Mouse (Mus musculus) hindbrain, postnatal 0 days (tissue): ENCODE measurements around the gene Gm20708. TPM values are rescaled to one million over a fixed set of nuclear protein-coding genes. Genes with fewer than 3 reads are reported as not detected.

Experiments used
- ATAC-seq: fragments of 200-750 bp; cut with Nextera tagmentation; 2 replicates; pipeline ENCODE4 v1.8.0; 2017; ENCODE audit warnings: mild to moderate bottlenecking, moderate TSS enrichment, moderate library complexity
- DNase-seq: peaks from one replicate; pipeline ENCODE4 v3.0.0-alpha.2; 2015; ENCODE audit warnings: low spot score
- H3K27ac ChIP-seq: fragments of 300-500 bp; sonication (generic); 2 replicates; pipeline ENCODE4 v1.5.1; 2014; ENCODE audit warnings: mild to moderate bottlenecking
- H3K27me3 ChIP-seq: fragments of 300-500 bp; sonication (generic); 2 replicates; pipeline ENCODE4 v1.6.1; 2014; ENCODE audit warnings: low read length, mixed read lengths; ENCODE audit not compliant: insufficient read depth
- H3K36me3 ChIP-seq: fragments of 300-500 bp; sonication (generic); 2 replicates; pipeline ENCODE4 v1.6.1; 2014; ENCODE audit warnings: low read length, mixed read lengths; ENCODE audit not compliant: insufficient read depth
- H3K4me1 ChIP-seq: fragments of 300-500 bp; sonication (generic); 2 replicates; pipeline ENCODE4 v1.6.1; 2014; ENCODE audit warnings: antibody characterized with exemption, low read length, mixed read lengths; ENCODE audit not compliant: insufficient read depth
- H3K4me2 ChIP-seq: fragments of 300-500 bp; sonication (generic); 2 replicates; pipeline ENCODE4 v1.6.1; 2014; ENCODE audit warnings: low read depth, mild to moderate bottlenecking, low read length, moderate library complexity, mixed read lengths
- H3K4me3 ChIP-seq: fragments of 300-500 bp; sonication (generic); 2 replicates; pipeline ENCODE4 v1.5.1; 2014; ENCODE audit warnings: low read length
- H3K9ac ChIP-seq: fragments of 300-500 bp; sonication (generic); replicated peaks from 2 replicates; pipeline ENCODE4 v1.6.1; 2014; ENCODE audit warnings: mild to moderate bottlenecking, low read length, moderate library complexity, mixed read lengths
- H3K9me3 ChIP-seq: fragments of 300-500 bp; sonication (generic); 2 replicates; pipeline ENCODE4 v1.6.1; 2016; ENCODE audit warnings: low read length, mixed read lengths
- CTCF ChIP-seq: IDR thresholded peaks from 2 replicates; pipeline ENCODE4 v1.5.1; 2016; ENCODE audit warnings: antibody characterized with exemption, control low read depth, low read depth
- WGBS: fragments of 180-500 bp; shearing (Covaris S2); extraction: QIAGEN DNeasy Blood & Tissue Kit; methylation state at CpG from one replicate; pipeline ENCODE4 v1.1.7; 2014; 5-methylcytosine and 5-hydroxymethylcytosine counted together
- polyA plus RNA-seq: library from polyadenylated mRNA; unstranded; fragments of >200 nt; fragmentation: Nextera tagmentation; extraction: Ambion mirVana; gene quantifications from 2 replicates; pipeline ENCODE4 v1.2.1, GENCODE M21; 2015
- total RNA-seq: library from RNA; depleted of rRNA; stranded (reverse); fragments of >200 nt; gene quantifications from 2 replicates; pipeline ENCODE4 v1.2.3, GENCODE M21; 2014

The Gm20708 gene
- total and polyA plus RNA-seq, 2 experiments from 2014 or later: 1.4 TPM; not detected in 1

DNA sequence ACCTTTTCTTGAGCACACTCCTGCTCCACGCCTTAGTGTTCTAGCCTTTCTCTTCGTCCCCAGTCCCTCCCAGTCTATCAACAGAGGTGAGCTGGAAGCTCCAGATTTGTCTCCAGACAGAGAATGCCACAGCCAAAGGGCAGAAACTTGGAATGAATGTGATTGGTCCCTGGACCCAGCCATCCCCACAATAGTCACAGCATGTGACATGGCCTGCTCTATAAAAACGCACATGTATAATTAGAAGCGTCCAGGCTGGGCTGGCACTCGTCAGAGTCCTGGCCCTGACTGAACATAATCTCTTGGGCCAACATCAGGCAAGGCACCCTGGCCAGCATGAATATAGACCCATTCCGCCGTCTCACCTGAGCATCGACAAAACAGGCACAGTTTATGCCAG is 9.6 kb downstream of the Gm20708 start:
- no peak for ATAC-seq
- Histone ChIP-seq H3K27me3 (no peaks in the 10 kb centered on the region), H3K4me2 (no peak overlapping the region), H3K36me3 (no peaks in the 10 kb centered on the region), H3K27ac (no peak overlapping the region), H3K4me1 (0 out of 2 replicates have a peak, but pooled peaks cover 3% of the 10 kb centered on the region), H3K4me3 (no peak overlapping the region), H3K9me3 (no peaks in the 10 kb centered on the region), H3K9ac (no peak overlapping the region)
- no peak for TF ChIP-seq CTCF
- DNase-seq: no peak
- WGBS: 49% methylated on average over 8 of the region's 8 CpGs

DNA sequence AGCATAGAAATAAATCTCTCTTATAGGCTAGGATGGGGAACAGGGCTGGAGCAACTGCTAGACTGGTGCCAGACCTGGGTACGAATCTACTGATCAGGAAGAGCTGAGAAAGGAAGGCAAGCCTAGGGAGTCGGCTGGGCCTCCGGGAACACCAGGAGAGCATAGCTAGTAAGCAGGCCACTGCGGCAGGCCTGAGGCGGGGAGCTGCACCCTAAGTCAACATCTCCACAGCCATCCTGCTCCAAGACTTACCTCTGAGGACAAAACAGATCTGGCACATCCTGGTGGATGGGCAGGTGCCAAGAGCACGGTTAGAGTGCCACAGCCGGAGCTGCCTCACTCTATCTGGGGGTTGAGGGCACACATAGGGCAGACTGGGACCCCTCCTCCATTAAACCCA is 10.7 kb downstream of the Gm20708 start:
- TF ChIP-seq CTCF: no peak
- Histone ChIP-seq H3K4me1 (0 out of 2 replicates have a peak, but pooled peaks cover 5% of the 10 kb centered on the region), H3K27me3 (no peaks in the 10 kb centered on the region), H3K36me3 (no peaks in the 10 kb centered on the region), H3K9ac (no peak overlapping the region), H3K9me3 (no peaks in the 10 kb centered on the region), H3K27ac (no peak overlapping the region), H3K4me3 (no peak overlapping the region), H3K4me2 (no peak overlapping the region)
- no peak for ATAC-seq
- WGBS: 93% methylated on average over 7 of the region's 7 CpGs
- no peak for DNase-seq

DNA sequence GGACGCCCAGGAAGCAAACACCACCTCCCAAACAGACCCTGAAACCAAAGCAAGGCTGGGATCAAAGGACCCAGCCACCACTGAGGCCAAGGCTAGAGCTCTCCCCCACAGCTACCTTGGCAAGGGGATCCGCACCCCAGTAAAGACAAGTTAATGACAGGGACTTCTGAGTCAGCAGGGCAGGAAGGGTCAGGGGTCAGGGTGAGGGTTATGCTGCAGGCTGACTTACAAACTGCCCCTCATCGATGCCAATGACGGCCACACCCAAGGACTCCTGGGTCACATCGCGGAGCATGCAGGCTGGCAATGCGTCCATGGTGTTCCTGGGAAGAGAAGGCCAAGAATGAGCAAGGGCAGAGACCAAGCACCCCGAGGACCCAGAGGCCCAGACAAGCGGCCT is 12.4 kb downstream of the Gm20708 start:
- Histone ChIP-seq H3K4me2 (no peak overlapping the region), H3K4me3 (no peak overlapping the region), H3K27ac (no peak overlapping the region), H3K9ac (no peak overlapping the region), H3K9me3 (no peaks in the 10 kb centered on the region), H3K4me1 (peaks cover 9% of the 10 kb centered on the region; the same call in 1 of the 2 replicates), H3K27me3 (no peaks in the 10 kb centered on the region), H3K36me3 (no peaks in the 10 kb centered on the region)
- no peak for DNase-seq
- no peak for ATAC-seq
- TF ChIP-seq CTCF: no peak
- WGBS: 90% methylated on average over 9 of the region's 9 CpGs

DNA sequence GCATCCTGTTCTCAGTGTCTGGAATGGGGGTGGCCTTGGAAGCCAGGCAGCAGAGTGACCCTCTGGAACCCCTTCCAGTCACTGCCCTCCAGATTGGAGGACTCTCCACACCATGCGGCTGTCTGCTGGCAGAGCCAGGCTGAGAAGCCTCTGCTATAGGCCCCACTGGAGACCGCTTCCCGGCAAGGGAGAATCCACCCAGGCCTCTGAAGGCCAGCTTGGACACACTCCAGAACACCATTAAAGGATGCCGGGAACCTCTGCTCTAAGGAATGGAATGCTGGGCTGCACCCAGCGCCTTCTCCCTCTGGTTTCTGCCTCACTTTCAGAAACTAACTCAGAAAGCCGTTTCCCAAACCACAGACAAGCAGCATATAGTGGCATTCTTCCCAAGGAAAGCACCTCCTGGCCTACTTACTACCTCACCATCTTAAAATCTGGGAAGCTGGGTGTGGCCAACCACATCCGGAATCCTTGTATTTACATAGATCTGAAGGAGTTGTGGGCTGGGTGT is 13.3 kb downstream of the Gm20708 start:
- Histone ChIP-seq H3K9me3 (no peaks in the 10 kb centered on the region), H3K4me3 (no peak overlapping the region), H3K36me3 (no peaks in the 10 kb centered on the region), H3K4me1 (peaks cover 9% of the 10 kb centered on the region; the same call in 1 of the 2 replicates), H3K4me2 (no peak overlapping the region), H3K27me3 (no peaks in the 10 kb centered on the region), H3K27ac (no peak overlapping the region), H3K9ac (no peak overlapping the region)
- WGBS: 56% methylated on average over 7 of the region's 7 CpGs
- TF ChIP-seq CTCF: no peak
- DNase-seq (no peak), ATAC-seq (no peak)

DNA sequence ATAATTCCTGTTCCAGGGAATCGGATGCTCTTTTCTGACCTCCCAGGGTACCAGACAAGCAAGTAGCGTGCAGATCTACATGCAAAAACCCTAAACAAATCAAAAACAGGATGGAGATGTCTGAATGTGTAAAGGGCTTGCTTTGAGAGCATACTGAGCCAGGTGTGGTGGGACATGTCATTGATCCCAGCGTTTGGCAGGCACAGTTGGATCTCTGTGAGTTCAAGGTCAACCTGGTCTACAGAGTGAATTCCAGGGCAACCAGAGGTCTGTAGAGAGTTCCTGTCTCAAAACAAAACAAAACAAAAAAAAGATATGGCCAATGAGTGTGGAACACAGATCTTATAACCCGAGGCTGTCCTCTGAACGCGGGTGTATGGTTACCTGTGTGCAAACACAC is 13.9 kb downstream of the Gm20708 start:
- no peak for TF ChIP-seq CTCF
- ATAC-seq (no peak), DNase-seq (no peak)
- H3K27me3 ChIP-seq: no peaks in the 10 kb centered on the region
- no peak overlapping the region for H3K27ac ChIP-seq
- no peak overlapping the region for H3K9ac ChIP-seq
- no peaks in the 10 kb centered on the region for H3K36me3 ChIP-seq
- no peak overlapping the region for H3K4me2 ChIP-seq
- H3K9me3 ChIP-seq: no peaks in the 10 kb centered on the region
- H3K4me1 ChIP-seq: peaks cover 9% of the 10 kb centered on the region; the same call in 1 of the 2 replicates
- H3K4me3 ChIP-seq: no peak overlapping the region
- 93% methylated on average over 6 of the region's 6 CpGs for WGBS

DNA sequence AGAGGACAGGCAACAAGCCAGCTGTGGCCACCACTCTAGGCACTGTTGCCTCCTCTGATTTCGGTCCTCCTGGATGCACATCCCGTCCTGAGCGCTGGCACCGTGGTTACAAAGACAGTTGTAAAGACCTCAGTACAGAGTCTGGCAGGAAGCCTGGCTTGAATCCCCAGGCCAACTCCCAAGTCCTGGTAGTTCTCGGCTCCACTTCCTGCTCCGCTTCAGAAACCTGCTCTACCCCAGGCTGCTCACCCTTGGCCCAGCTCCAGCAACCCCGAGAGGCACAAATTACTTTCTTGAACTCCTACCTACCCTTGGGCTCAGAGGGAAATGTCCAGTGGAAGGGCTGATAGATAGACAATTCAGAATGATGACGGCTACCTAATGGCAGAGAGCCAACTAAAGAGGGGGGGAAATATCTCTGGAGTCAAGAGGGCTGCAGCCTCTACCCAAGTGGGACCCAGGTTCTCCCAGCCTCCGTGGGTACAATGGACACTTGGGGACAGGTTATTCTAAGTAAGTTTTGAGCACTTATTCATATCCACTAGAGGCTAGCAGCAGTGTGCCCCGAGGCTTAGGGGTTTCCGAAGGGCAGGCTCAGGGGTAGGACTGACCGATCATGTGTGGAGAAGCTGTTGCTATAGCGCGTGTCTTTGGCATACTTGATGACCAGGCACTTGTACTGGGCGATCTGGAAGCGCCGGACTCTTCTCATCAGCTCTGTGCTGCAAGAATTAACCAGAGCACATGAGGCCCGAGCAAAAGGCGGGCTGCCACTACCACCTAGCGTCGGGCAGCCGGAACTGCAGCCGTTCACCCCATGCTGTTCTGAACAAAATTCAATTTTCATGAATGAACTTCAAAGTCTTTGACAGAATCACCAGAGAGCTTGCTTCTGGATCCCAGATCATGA is 14.8 kb downstream of the Gm20708 start:
- DNase-seq: peak; percentile 90
- Histone ChIP-seq H3K9me3 (no peaks in the 10 kb centered on the region), H3K4me1 (peaks cover 13% of the 10 kb centered on the region), H3K27ac (no peak overlapping the region), H3K27me3 (no peaks in the 10 kb centered on the region), H3K9ac (no peak overlapping the region), H3K4me3 (peak overlapping the region; percentile 39; the same call in 1 of the 2 replicates), H3K36me3 (no peaks in the 10 kb centered on the region), H3K4me2 (peak overlapping the region; percentile 60)
- TF ChIP-seq CTCF: peak; percentile 96
- ATAC-seq: peak; percentile 87
- WGBS: 11% methylated on average over 23 of the region's 23 CpGs
